Mouse (Mus musculus) liver, adult 2 months (tissue): ENCODE data around the gene Taldo1. TPM values are rescaled to one million over a fixed set of nuclear protein-coding genes. Genes with fewer than 3 reads are reported as not detected.

Experiments
- DNase-seq: peaks from one replicate; pipeline ENCODE4 v3.0.0-alpha.2; 2011; ENCODE audit warnings: low read depth, low spot score; ENCODE audit errors: extremely low read depth
- H3K27ac ChIP-seq: fragments of 200-500 bp; replicated peaks from 2 replicates; pipeline ENCODE4 v1.5.1; 2012; ENCODE audit warnings: low read depth, mild to moderate bottlenecking, control low read depth, inconsistent platforms, low read length; ENCODE audit not compliant: insufficient read depth
- H3K27me3 ChIP-seq: fragments of 200-500 bp; 2 replicates; pipeline ENCODE4 v1.6.1; 2012; ENCODE audit warnings: mild to moderate bottlenecking, moderate library complexity, low read length, inconsistent platforms; ENCODE audit not compliant: control insufficient read depth, insufficient read depth
- H3K36me3 ChIP-seq: fragments of 200-500 bp; 2 replicates; pipeline ENCODE4 v1.6.1; 2012; ENCODE audit warnings: low read length, inconsistent platforms; ENCODE audit not compliant: control insufficient read depth, insufficient read depth
- H3K4me1 ChIP-seq: fragments of 200-500 bp; 2 replicates; pipeline ENCODE4 v1.6.1; 2011; ENCODE audit warnings: low read length; ENCODE audit not compliant: control insufficient read depth, insufficient read depth
- H3K4me3 ChIP-seq: fragments of 200-500 bp; 2 replicates; pipeline ENCODE4 v1.5.1; 2011; ENCODE audit warnings: low read depth, mild to moderate bottlenecking, control low read depth, low read length, moderate library complexity; ENCODE audit not compliant: insufficient read depth
- H3K79me2 ChIP-seq: fragments of 200-500 bp; 2 replicates; pipeline ENCODE4 v1.6.1; 2012; ENCODE audit warnings: inconsistent platforms, mild to moderate bottlenecking, low read length, moderate library complexity; ENCODE audit not compliant: control insufficient read depth, insufficient read depth
- H3K9ac ChIP-seq: fragments of 200-500 bp; 2 replicates; pipeline ENCODE4 v1.6.1; 2012; ENCODE audit warnings: low read depth, mild to moderate bottlenecking, control low read depth, inconsistent platforms, low read length
- CTCF ChIP-seq: fragments of 200-500 bp; IDR thresholded peaks from 2 replicates; pipeline ENCODE4 v1.5.1; 2011; ENCODE audit warnings: low read depth, low read length, control low read depth
- POLR2A ChIP-seq: fragments of 200-500 bp; IDR thresholded peaks from 2 replicates; pipeline ENCODE4 v1.6.1; 2011; ENCODE audit warnings: low read length, control low read depth; ENCODE audit not compliant: insufficient read depth; ENCODE audit errors: extremely low read depth
- WGBS: fragments of 180-500 bp; shearing (Covaris S2); methylation state at CpG from one replicate; pipeline ENCODE4 v1.1.7; 2018; 5-methylcytosine and 5-hydroxymethylcytosine counted together
- polyA plus RNA-seq: library from polyadenylated mRNA; depleted of rRNA; stranded (reverse); fragments of >200 nt; gene quantifications from 2 replicates; pipeline ENCODE4 v1.2.3, GENCODE M21; 2012; rRNA removed
- total RNA-seq: library from RNA; depleted of rRNA; stranded (reverse); fragments of >200 nt; gene quantifications from 2 replicates; pipeline ENCODE4 v1.2.3, GENCODE M21; 2014; rRNA removed

The Taldo1 gene
- total RNA-seq (160 and 195 TPM in 2 replicates), polyA plus RNA-seq (125 and 166 TPM in 2 replicates)

DNA sequence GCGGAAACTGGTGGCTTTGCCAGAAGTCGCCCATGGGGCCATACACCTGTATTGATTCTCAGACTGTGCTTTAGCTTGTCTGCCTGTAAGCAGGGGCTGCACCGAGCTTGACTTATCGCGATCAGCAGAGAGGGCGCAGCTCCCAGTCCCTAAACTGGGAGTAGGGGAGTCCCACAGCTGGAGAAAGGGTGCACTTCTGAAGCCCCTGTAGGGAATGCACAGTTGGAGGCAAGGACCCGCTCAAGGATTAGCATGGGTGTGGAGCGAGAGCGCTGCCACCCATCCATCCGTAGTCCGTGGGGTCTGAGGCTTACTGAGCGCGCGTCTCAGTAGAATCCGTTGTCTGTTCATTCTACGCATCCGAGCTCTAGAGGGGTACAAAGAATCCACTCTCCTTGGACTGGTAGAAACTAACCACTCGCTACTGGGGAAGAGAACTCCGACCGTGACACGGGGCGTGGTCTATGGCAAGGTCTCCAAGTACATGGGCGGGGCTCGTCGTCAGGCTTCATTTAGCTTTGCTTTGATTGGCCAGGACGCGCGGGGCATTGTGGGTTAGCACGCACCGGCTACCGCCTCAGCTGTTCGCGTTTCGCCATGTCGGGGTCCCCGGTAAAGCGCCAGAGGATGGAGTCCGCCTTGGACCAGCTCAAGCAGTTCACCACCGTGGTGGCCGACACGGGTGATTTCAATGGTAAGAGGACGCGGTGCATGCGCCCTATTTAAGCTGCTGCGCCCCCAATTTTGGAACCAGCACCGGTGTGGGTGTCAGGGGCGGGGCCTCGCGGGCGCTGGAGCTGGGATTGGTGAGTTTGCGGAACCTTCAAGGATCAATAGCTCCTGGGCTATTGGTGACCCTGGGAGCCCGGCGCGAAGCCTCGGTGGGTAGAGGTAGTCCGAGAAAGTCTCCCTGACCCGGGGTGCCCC is at the start of gene Taldo1:
Taldo1 (plus strand) TSS at position 575 of the 927 bp plus-strand sequence.
- H3K27ac ChIP-seq, result peak within 1 kb of the TSS; percentile 73
- no peaks in the 10 kb centered on the region for H3K27me3 ChIP-seq
- peaks cover 12% of the 10 kb centered on the region for H3K4me1 ChIP-seq
- peaks cover 9% of the 10 kb centered on the region; the same call in 1 of the 2 replicates for H3K79me2 ChIP-seq
- H3K9ac ChIP-seq, result peak within 1 kb of the TSS; percentile 77
- peaks cover 6% of the 10 kb centered on the region; the same call in 1 of the 2 replicates for H3K36me3 ChIP-seq
- TF ChIP-seq CTCF, result no peak
- TF ChIP-seq POLR2A, result 0 out of 2 replicates have a peak, but pooled peaks have one; percentile 41
- peak within 1 kb of the TSS; percentile 80 for H3K4me3 ChIP-seq
- DNase-seq, result peak; percentile 88
- WGBS, result under 1% methylated on average over 57 of the region's 57 CpGs

GRCm38 (mm10) chr7:141343230-141343629 is 48.8 kb upstream of the Taldo1 start:
- peak; percentile 52 for DNase-seq
- Histone ChIP-seq H3K36me3 (no peaks in the 10 kb centered on the region), H3K4me3 (no peak overlapping the region), H3K27ac (peak overlapping the region; percentile 94), H3K79me2 (peaks cover 8% of the 10 kb centered on the region; the same call in 1 of the 2 replicates), H3K4me1 (peaks cover 37% of the 10 kb centered on the region), H3K27me3 (no peaks in the 10 kb centered on the region), H3K9ac (peak overlapping the region; percentile 38; the same call in 1 of the 2 replicates)
- no peak for TF ChIP-seq POLR2A
- WGBS, result 85% methylated on average over 2 of the region's 2 CpGs

DNA sequence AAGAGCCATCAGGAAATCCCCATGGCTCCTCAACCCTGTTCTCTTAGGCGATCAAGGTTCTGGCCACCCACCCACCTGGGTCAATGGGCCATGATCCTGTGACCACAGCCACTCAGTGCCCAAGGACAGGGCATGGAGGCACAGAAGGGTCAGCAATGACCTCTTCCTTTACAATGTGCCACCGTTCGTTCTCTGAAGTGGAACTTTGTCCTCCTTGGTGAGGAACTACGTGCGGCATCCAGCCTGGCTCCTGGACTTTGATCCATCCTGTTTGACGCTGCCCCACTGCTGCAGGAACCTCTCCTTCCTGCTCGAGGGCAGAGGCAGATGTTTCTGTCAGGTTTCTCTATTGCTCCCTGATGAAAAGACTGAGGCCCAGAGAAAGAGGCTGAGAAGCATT is 48.3 kb upstream of the Taldo1 start:
- WGBS, result 23% methylated on average over 7 of the region's 7 CpGs
- no peak overlapping the region for H3K4me3 ChIP-seq
- peaks cover 37% of the 10 kb centered on the region for H3K4me1 ChIP-seq
- H3K27me3 ChIP-seq, result no peaks in the 10 kb centered on the region
- peaks cover 8% of the 10 kb centered on the region; the same call in 1 of the 2 replicates for H3K79me2 ChIP-seq
- peak overlapping the region; percentile 38 for H3K9ac ChIP-seq
- H3K27ac ChIP-seq, result peak overlapping the region; percentile 94
- peak; percentile 92 for DNase-seq
- no peaks in the 10 kb centered on the region for H3K36me3 ChIP-seq
- TF ChIP-seq POLR2A, result no peak
- TF ChIP-seq CTCF, result no peak

DNA sequence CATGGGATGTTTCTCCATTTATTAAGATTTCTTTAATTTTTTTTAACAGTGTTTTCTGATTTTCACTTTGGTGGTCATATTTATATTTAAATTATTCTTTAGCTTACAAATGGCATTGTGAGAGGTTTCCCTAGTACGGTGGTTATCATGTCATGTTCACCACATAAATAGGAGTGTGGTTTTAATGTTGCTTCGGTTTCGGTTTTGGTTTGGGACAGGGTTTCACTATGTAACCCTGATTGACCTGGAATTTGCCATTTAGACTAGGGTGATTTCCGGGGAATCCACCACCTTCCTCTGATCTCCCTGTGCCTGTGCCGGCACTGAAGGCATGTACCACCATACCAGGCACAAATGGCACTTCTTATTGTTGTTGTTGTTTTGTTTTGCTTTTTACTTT is 47.2 kb upstream of the Taldo1 start:
- Histone ChIP-seq H3K27ac (peak overlapping the region; percentile 75), H3K9ac (no peak overlapping the region), H3K79me2 (peaks cover 8% of the 10 kb centered on the region; the same call in 1 of the 2 replicates), H3K4me3 (no peak overlapping the region), H3K27me3 (no peaks in the 10 kb centered on the region), H3K4me1 (peaks cover 37% of the 10 kb centered on the region), H3K36me3 (no peaks in the 10 kb centered on the region)
- 19% methylated on average over 5 of the region's 5 CpGs for WGBS
- no peak for TF ChIP-seq POLR2A
- no peak for TF ChIP-seq CTCF
- peak; percentile 52 for DNase-seq

GRCm38 (mm10) chr7:141351061-141351460 is 40.9 kb upstream of the Taldo1 start:
- H3K36me3 ChIP-seq, result 0 out of 2 replicates have a peak, but pooled peaks cover 1% of the 10 kb centered on the region
- TF ChIP-seq POLR2A (no peak), CTCF (no peak)
- peaks cover 5% of the 10 kb centered on the region for H3K4me1 ChIP-seq
- no peak overlapping the region for H3K9ac ChIP-seq
- H3K27me3 ChIP-seq, result no peaks in the 10 kb centered on the region
- 25% methylated on average over 6 of the region's 6 CpGs for WGBS
- H3K79me2 ChIP-seq, result no peaks in the 10 kb centered on the region
- H3K27ac ChIP-seq, result peak overlapping the region; percentile 22
- DNase-seq, result peak; percentile 71
- no peak overlapping the region for H3K4me3 ChIP-seq
